Mouse (Mus musculus) lung, embryonic 16.5 days (tissue): Measurements from ENCODE around the gene Mfn2. TPM values are rescaled to one million over a fixed set of nuclear protein-coding genes. Genes with fewer than 3 reads are reported as not detected.
A peak's percentile ranks its signal among the peaks of the same experiment; 100 is the strongest.

Experiments used
- ATAC-seq: fragments of 200-750 bp; cut with Nextera tagmentation; 2 replicates; pipeline ENCODE4 v1.8.0; 2017; ENCODE audit warnings: low read depth, mild to moderate bottlenecking, moderate library complexity
- H3K27ac ChIP-seq: fragments of 300-500 bp; sonication (generic); 2 replicates; pipeline ENCODE4 v1.5.1; 2014; ENCODE audit warnings: mild to moderate bottlenecking, control low read depth, low read length
- H3K27me3 ChIP-seq: fragments of 300-500 bp; sonication (generic); 2 replicates; pipeline ENCODE4 v1.6.1; 2014; ENCODE audit warnings: low read depth, low read length, mixed read lengths; ENCODE audit not compliant: control insufficient read depth, insufficient read depth
- H3K36me3 ChIP-seq: fragments of 300-500 bp; sonication (generic); 2 replicates; pipeline ENCODE4 v1.6.1; 2014; ENCODE audit warnings: low read length; ENCODE audit not compliant: control insufficient read depth, insufficient read depth
- H3K4me1 ChIP-seq: fragments of 300-500 bp; sonication (generic); replicated peaks from 2 replicates; pipeline ENCODE4 v1.6.1; 2014; ENCODE audit warnings: low read length, mixed read lengths; ENCODE audit not compliant: control insufficient read depth, insufficient read depth
- H3K4me2 ChIP-seq: fragments of 300-500 bp; sonication (generic); 2 replicates; pipeline ENCODE4 v1.6.1; 2014; ENCODE audit warnings: low read depth, low read length, control low read depth
- H3K4me3 ChIP-seq: fragments of 300-500 bp; sonication (generic); 2 replicates; pipeline ENCODE4 v1.5.1; 2014; ENCODE audit warnings: mild to moderate bottlenecking, low read length, control low read depth
- H3K9ac ChIP-seq: fragments of 300-500 bp; sonication (generic); 2 replicates; pipeline ENCODE4 v1.6.1; 2014; ENCODE audit warnings: low read length, control low read depth
- H3K9me3 ChIP-seq: fragments of 300-500 bp; sonication (generic); 2 replicates; pipeline ENCODE4 v1.6.1; 2016; ENCODE audit warnings: low read length; ENCODE audit not compliant: control insufficient read depth
- WGBS: fragments of 180-500 bp; shearing (Covaris S2); extraction: QIAGEN DNeasy Blood & Tissue Kit; methylation state at CpG from one replicate; pipeline ENCODE4 v1.1.7; 2014; 5-methylcytosine and 5-hydroxymethylcytosine counted together
- polyA plus RNA-seq: library from polyadenylated mRNA; unstranded; fragments of >200 nt; fragmentation: Nextera tagmentation; extraction: Ambion mirVana; gene quantifications from 2 replicates; pipeline ENCODE4 v1.2.1, GENCODE M21; 2015

The Mfn2 gene
- 34.6 and 36.6 TPM in 2 replicates for polyA plus RNA-seq

DNA sequence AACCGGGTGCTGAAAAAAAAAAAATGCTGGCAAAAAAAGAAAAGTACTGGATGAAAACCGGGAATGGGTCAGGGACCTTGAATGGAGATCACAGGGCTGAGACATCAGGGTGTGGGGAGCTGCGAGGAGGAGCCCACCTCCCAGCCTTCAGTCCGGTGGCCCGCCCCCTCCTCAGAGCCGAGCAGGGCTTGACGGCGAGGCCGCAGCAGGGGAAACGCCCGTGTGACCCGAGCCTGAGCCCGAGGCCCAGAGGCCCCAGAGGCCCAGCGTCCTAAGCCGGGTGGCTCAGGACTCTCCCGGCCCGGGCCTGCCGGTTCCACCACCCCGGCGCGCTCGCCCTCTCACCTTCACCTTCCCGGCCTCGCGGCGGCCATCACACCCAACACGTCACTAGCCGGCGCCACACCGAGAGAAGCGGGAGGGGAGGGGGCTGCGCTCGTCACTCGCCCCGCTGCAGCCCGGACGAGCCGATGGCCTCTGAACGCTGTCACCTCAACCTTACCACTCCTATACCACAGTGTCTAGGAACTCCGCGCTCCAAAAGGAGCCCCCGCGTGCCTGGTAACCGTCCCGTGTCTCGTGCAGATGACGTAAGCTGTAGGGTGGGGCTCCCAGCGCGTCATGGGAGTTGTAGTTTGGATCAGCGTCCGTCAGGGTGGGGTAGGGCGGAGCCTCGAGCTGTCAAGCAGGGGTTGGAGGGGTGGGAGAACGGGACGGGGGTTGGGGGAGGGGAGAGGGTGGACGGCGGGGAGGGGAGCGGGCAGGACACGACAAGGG lies at the start of gene Mfn2:
TSS of gene Mfn2 (minus strand) at position 392 of the 777 bp plus-strand sequence.
- WGBS, result under 1% methylated on average over 53 of the region's 59 CpGs
- peaks cover 11% of the 10 kb centered on the region for H3K4me1 ChIP-seq
- ATAC-seq, result peak; percentile 96

DNA sequence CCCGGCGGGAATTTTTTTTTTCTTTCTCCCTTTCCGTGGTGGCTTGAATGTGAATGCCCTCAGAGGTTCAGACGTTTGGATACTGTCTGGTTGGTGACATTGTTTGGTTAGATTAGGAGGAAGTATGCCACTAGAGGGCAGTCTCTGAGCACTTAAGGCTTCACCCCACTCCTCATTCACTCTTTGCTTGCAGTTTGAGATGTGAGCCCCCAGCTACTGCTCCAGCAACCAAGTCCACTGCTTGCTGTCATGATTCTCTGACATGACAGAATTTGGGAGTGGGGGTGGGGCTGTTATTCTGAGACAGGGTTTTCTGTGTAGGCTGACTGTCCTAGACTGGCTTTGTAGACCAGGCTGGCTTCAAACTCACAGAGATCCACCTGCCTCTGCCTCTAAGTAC lies 49.1 kb upstream of the Mfn2 start:
- no peak for ATAC-seq
- no peak overlapping the region for H3K9ac ChIP-seq
- H3K27me3 ChIP-seq, result no peaks in the 10 kb centered on the region
- no peak overlapping the region for H3K27ac ChIP-seq
- H3K9me3 ChIP-seq, result no peaks in the 10 kb centered on the region
- no peaks in the 10 kb centered on the region for H3K4me1 ChIP-seq
- WGBS, result 10% methylated on average over 4 of the region's 4 CpGs
- H3K36me3 ChIP-seq, result peaks cover 5% of the 10 kb centered on the region
- no peak overlapping the region for H3K4me3 ChIP-seq
- no peak overlapping the region for H3K4me2 ChIP-seq

More for the DNA sequence above, at the start of gene Mfn2:
- Histone ChIP-seq H3K9me3 (no peaks in the 10 kb centered on the region), H3K36me3 (peaks cover 7% of the 10 kb centered on the region), H3K9ac (peak within 1 kb of the TSS; percentile 94), H3K27ac (peak within 1 kb of the TSS; percentile 89), H3K4me2 (peak within 1 kb of the TSS; percentile 67), H3K27me3 (no peaks in the 10 kb centered on the region), H3K4me3 (peak within 1 kb of the TSS; percentile 89)

DNA sequence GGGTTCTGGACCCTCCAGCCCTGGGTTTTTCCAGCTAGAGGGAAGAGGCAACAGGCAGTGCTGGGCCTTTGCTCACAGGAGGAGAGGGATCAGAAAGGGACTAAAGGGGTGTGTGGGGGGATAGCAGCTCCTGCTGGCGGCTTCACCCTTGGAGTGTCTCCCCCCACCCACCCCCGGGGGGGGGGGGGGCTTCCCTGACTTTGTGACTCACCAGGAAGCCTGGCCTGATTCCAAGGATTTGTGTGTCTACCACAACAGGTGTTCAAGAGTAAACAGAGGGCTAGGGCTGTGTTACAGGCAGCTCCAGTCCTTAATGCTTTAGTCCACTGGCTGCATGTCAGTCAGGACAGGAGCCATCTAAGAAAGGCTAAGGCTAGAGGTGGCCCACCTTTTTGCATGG lies 43.0 kb upstream of the Mfn2 start:
- no CpG with 5 or more reads among the region's 2 CpGs for WGBS
- Histone ChIP-seq H3K27ac (no peak overlapping the region), H3K27me3 (no peaks in the 10 kb centered on the region), H3K4me2 (no peak overlapping the region), H3K4me1 (peaks cover 8% of the 10 kb centered on the region), H3K4me3 (no peak overlapping the region), H3K9ac (no peak overlapping the region), H3K36me3 (peaks cover 35% of the 10 kb centered on the region), H3K9me3 (no peaks in the 10 kb centered on the region)
- ATAC-seq, result no peak

DNA sequence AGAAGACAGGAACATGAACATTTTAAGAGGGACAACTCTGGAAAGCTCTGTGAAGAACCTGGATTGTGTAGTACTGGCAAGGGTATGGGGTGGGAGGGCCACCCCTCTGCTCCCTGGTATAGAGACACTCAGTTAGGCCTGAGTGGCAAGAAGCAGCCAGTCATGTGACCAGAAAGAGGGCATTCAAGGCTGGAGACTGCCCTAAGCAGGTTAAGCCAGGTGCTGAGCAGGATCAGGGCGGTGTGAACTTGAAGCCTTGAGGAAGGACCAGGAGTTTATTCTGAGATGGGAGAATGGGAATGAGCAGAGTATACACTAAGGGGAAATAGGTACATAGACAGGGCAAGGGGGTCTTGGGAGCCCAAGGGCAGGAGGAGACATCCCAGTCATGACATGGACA lies 38.5 kb upstream of the Mfn2 start:
- H3K27ac ChIP-seq, result no peak overlapping the region
- H3K4me2 ChIP-seq, result no peak overlapping the region; the same call in 1 of the 2 replicates
- H3K27me3 ChIP-seq, result no peaks in the 10 kb centered on the region
- no peak overlapping the region for H3K9ac ChIP-seq
- peaks cover 29% of the 10 kb centered on the region for H3K4me1 ChIP-seq
- WGBS, result 95% methylated on average over 1 of the region's 1 CpGs
- H3K36me3 ChIP-seq, result peaks cover 30% of the 10 kb centered on the region
- no peak for ATAC-seq
- no peak overlapping the region for H3K4me3 ChIP-seq
- H3K9me3 ChIP-seq, result no peaks in the 10 kb centered on the region

DNA sequence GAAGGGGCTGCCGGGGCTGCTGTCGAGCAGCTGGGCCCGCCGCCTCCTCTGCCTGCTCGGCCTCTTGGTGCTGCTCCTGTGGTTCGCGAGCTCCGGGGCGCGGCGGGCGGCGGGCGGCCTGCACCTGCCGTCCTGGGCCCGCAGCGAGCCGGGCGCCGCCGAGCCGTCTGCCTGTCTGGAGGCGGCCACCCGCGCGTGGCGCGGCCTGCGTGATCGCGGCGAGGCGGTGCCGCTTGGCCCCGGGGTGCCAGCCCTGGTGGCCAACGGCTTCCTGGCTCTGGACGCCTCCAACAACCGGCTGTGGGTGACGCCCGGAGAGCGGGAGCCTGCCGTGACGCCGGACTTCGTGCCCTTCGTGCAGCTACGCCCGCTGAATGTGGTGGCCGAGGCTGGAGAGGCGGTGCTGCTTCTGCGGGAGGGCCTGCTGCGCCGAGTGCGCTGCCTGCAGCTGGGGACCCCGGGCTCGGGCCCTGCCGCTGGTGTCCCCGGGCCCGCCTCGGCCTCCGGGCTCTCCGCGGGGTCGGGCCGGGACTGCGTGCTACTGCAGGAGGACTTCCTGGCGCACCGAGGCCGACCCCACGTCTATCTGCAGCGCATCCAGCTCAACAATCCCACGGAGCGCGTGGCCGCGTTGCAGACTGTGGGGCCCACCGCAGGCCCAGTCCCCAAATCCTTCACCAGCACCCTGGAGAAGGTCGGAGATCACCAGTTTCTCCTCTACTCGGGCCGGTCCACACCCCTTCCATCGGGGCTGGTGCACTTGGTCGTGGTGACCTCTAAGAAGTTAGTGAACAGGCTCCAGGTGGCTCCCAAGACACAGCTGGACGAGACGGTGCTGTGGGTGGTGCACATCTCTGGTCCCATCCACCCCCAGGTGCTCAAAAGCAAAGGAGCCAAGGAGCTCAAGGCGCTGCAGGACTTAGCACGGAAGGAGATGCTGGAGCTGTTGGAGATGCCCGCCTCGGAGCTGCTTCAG lies 36.8 kb upstream of the Mfn2 start:
- WGBS, result 4% methylated on average over 82 of the region's 88 CpGs
- H3K4me1 ChIP-seq, result peaks cover 33% of the 10 kb centered on the region
- no peaks in the 10 kb centered on the region for H3K27me3 ChIP-seq
- H3K4me3 ChIP-seq, result peak overlapping the region; percentile 84
- peak overlapping the region; percentile 45 for H3K27ac ChIP-seq
- H3K9ac ChIP-seq, result peak overlapping the region; percentile 88
- no peaks in the 10 kb centered on the region for H3K9me3 ChIP-seq
- peak; percentile 61 for ATAC-seq
- H3K36me3 ChIP-seq, result peaks cover 24% of the 10 kb centered on the region
- H3K4me2 ChIP-seq, result peak overlapping the region; percentile 97

DNA sequence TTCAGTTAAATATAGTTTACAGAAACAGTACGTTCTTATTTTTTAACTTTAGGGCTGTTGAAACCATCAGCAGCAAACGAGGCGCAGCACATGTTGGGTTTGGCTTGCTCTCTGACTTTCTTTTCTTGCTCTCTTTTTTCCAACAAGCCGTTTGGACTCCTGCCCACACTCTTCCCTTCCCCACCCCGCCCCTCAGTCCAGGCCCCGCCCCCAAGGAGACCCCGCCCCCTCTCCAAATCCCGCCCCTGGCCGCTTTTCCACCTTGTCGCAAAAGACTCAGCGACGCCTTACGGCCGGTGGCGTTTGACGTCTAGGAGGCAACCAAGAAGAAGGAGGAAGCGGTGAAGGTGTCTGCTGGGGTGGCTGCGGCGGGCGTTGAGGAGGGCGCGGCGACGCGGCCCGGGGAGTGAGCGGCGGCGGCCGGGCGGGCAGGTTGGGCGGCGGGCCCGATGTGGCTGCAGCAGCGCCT lies 36.1 kb upstream of the Mfn2 start, which contains the start of gene 2510039O18Rik:
TSS of gene 2510039O18Rik (plus strand) at position 320 of the 469 bp plus-strand sequence.
- WGBS, result under 1% methylated on average over 32 of the region's 35 CpGs
- peak within 1 kb of the TSS; percentile 88 for H3K9ac ChIP-seq
- peaks cover 33% of the 10 kb centered on the region for H3K4me1 ChIP-seq

DNA sequence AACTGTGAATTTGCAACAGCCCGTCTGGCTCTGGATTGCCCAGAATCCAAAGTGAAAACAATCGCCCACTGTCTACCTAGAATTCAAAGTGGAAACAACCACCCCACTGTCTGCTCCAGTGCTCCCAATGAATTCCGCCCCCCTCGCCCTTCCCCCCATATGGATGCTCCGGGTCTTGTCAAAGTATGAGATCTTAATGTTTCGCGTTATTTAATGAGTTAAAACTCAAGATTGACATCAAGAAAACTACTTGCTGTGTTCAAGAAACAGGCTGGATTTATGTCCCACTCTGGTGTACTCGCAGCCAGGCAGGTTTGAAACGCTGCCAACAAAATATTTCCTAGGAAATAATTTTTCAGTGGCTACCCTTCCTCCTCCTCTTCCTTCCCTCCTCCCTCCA lies 35.6 kb upstream of the Mfn2 start:
- no peaks in the 10 kb centered on the region for H3K27me3 ChIP-seq
- 41% methylated on average over 9 of the region's 9 CpGs for WGBS
- peak overlapping the region; percentile 4; the same call in 1 of the 2 replicates for H3K4me3 ChIP-seq
- H3K27ac ChIP-seq, result peak overlapping the region; percentile 92
- H3K9ac ChIP-seq, result peak overlapping the region; percentile 17; the same call in 1 of the 2 replicates
- H3K9me3 ChIP-seq, result no peaks in the 10 kb centered on the region
- peak; percentile 0; the same call in 1 of the 2 replicates for ATAC-seq
- H3K4me2 ChIP-seq, result peak overlapping the region; percentile 38
- peaks cover 33% of the 10 kb centered on the region for H3K4me1 ChIP-seq
- peaks cover 13% of the 10 kb centered on the region for H3K36me3 ChIP-seq

More for the DNA sequence above, 36.1 kb upstream of the Mfn2 start, which contains the start of gene 2510039O18Rik:
- peak; percentile 67 for ATAC-seq
- Histone ChIP-seq H3K4me2 (peak within 1 kb of the TSS; percentile 97), H3K27ac (peak within 1 kb of the TSS; percentile 92), H3K9me3 (no peaks in the 10 kb centered on the region), H3K4me3 (peak within 1 kb of the TSS; percentile 84), H3K36me3 (peaks cover 18% of the 10 kb centered on the region), H3K27me3 (no peaks in the 10 kb centered on the region)

DNA sequence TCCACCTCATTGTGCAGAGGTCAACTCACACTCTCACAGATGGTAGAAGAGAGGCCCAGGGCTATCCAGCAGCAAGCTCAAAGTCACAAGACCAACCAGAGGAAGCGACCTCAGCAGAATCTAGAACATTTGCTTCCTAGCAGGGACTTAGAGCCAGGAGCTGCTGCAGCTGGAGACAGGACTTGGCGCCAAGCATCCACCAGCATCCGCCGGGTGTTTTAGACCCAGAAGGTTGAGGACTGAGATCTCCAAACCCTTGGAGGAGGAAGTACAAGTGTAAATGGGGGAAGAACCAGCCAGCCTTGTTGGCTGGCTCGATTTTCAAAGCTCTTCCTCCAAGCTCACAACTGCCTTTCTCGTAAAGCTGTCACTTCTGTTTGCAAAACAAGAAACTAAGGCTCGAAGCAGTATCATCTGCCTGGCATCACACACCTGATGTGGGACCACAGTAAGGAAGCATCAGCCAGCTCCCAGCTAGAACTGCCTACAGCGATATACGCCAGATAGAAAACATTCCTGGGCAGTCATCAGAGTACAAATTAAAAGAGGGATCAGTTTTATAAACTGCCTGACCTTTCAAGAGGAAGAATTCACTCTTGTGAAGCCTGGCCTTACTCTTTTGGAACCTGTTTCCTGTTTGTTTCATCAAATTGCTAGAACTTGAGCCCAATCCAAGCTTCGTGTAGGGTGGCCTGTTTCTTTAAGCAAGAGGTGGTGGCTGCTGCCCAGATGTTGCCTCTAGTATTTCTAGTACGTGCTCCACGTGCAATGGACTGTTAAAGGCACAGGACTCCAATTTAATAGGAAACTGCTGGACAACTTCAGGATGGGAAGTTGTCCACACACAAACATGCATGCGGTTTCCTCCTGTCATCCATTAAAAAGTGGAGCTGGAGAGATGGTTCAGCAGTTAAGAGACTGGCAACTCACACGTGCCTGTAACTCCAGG lies 33.9 kb upstream of the Mfn2 start:
- Histone ChIP-seq H3K27ac (peak overlapping the region; percentile 62), H3K9ac (no peak overlapping the region; the same call in 1 of the 2 replicates)
- 47% methylated on average over 14 of the region's 14 CpGs for WGBS

More for the DNA sequence above, 33.9 kb upstream of the Mfn2 start:
- no peak for ATAC-seq
- H3K4me3 ChIP-seq, result no peak overlapping the region
- no peaks in the 10 kb centered on the region for H3K27me3 ChIP-seq
- H3K4me1 ChIP-seq, result peaks cover 33% of the 10 kb centered on the region
- no peak overlapping the region for H3K4me2 ChIP-seq
- H3K36me3 ChIP-seq, result no peaks in the 10 kb centered on the region; the same call in 1 of the 2 replicates
- H3K9me3 ChIP-seq, result no peaks in the 10 kb centered on the region
